Mouse (Mus musculus): ENCODE data around the gene Nbas. TPM values are rescaled to one million over a fixed set of nuclear protein-coding genes. Genes with fewer than 3 reads are reported as not detected.

The Nbas gene
- total RNA-seq, 2 experiments from 2014 or later = 15.8 to 17.2 TPM

DNA sequence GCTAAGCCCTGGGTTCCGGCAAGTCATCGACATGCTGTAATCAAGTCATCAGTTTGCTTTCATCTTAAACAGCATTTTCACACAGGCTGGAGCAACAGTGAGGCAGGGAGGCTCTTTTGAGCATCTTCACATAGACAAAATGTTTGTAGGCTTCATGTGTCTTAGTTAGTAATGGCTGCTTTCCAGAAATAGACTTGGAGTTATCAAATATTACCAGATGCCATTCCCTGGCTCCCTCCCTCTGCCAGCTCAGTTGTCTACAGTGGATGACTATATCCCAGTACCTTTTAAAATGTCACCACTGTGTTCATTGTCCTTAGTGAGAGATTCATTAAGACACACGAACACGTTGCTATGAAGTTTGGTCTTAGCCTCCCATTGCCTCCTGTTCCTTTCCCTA lies 270.2 kb downstream of the Nbas start:
- no peak for DNase-seq

DNA sequence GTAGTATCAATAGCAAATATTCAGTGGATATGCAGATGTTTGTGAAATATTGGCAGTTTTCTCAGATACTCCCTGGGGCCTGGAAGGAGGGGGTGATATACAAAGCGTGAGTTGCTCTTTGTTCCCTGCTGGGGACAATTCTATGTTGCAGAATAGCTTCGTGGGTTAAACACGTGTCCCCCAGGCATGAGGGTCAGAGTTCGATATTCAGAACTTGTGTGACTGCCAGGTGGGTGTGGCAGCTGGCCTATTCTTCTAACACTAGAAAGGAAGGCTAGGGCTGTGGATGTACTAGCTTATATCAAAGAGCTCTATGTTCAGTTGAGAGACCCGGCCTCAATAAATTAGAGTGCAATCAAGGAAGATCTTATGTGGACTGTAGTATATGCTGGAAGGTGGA lies 274.9 kb downstream of the Nbas start:
- DNase-seq = no peak

DNA sequence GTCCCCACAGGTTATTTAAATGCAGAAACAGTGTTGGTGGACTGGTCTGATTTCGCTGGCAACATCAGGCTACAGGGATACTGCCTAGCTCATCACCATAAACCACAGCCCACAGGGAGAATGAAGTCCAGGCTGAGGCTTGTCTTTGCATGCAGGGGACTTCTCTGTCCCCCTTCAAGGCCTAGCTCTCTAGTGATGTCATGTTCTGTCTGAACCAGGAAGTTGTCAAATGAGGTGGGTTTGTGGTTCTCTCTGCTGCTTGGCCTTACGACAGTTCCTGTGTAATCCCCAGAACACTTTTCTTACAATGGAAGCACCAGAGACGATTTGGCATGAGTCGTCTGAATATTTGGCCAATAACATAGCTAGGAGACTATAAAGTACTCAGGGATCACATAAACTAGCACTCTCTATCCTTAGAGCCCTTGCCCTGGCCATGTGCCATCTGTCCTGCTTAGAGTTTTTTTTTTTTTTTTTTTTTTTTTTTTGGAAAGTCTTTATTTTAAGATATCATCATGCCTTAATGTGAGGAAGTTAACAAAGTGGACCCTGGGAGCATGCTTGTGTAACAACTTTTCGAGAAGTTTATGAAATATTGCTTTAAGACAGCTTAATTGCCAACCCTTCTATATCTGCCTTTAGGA lies 294.8 kb downstream of the Nbas start:
- no peak for DNase-seq

GRCm38 (mm10) chr12:13564330-13564729 lies 295.4 kb downstream of the Nbas start:
- no peak for DNase-seq

GRCm38 (mm10) chr12:13566421-13566820 lies 297.5 kb downstream of the Nbas start:
- no peak for DNase-seq

- no peak for DNase-seq
These were observed 306.2 kb downstream of the Nbas start for GRCm38 (mm10) chr12:13575158-13575557.

GRCm38 (mm10) chr12:13575605-13576600 lies 307.0 kb downstream of the Nbas start:
- DNase-seq = no peak

- no peak for DNase-seq
These were observed 307.8 kb downstream of the Nbas start for GRCm38 (mm10) chr12:13576761-13577160.

GRCm38 (mm10) chr12:13580796-13581195 lies 311.9 kb downstream of the Nbas start:
- DNase-seq = no peak

DNA sequence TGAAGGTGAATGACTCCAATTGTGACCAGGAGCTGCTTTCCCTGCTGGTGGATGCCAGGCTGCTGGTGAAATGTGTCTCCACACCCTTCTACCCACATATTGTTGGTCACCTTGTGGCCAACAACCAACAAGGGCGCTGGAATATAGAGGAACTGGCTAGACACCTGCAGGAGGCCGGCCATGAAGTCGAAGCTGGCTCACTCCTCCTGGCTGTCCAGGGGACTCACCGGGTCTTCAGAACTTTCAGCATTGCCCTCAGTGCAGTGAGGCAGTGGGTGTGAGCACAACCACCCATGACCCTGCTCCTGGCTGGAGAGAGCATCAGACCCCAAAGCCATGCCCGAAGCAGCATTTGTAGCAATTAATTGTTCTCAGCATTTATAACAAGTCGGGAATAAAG lies 314.5 kb downstream of the Nbas start:
- DNase-seq = no peak

DNA sequence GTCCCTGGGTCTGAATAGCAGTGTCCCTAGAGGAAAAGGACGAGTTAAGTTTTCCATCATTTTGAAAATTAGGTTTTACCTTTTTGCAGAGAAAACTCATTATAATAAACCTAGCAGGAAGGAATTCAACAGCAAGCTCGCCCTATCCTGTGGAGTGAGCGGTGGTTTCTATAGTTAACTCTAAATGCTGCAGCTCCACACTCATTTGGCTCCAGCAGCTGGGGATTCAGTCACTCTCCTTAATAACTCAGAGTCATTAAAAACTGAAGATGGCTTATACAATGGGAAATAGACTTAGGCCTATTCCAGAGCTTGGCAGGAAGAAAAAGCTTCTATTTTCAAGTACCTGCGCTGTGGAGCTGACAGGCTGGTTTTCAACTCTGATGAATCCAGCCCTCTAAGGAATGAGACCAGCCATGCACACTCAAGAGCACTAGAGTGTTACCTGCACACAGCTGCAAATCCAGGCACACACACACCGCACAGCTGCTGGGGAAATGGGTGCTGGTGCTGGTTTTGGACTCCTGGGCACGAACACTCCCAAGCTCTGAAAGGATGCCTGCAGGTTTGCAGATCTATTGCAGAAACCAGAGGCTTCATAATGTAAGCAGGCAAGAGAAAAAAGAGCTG lies 316.7 kb downstream of the Nbas start:
- DNase-seq = no peak

- DNase-seq = no peak
These were observed 318.7 kb downstream of the Nbas start for GRCm38 (mm10) chr12:13587675-13588074.

DNA sequence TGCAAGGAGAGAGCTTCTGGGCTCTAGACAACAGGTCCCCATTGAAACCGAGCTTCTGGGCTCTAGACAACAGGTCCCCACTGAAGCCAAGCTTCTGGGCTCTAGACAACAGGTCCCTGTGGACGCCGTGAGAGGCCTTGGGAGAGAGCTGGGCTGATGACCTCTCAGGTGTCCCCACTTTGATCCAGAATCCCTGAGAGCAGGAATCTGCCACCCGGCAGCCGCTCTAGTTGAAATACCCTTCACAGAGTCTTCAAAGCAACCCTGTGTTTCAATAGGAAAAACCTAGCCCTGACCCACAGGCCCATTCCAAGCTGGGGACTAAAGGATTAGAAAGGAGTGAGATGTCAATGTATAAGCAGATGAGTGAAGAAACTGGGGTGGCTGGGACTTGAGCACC lies 320.1 kb downstream of the Nbas start:
- no peak for DNase-seq

GRCm38 (mm10) chr12:13594746-13595469 lies 326.0 kb downstream of the Nbas start:
- DNase-seq = no peak

- DNase-seq = no peak
These were observed 328.1 kb downstream of the Nbas start for GRCm38 (mm10) chr12:13597026-13597425.

- DNase-seq = no peak
These were observed 329.6 kb downstream of the Nbas start for GRCm38 (mm10) chr12:13598545-13598944.

DNA sequence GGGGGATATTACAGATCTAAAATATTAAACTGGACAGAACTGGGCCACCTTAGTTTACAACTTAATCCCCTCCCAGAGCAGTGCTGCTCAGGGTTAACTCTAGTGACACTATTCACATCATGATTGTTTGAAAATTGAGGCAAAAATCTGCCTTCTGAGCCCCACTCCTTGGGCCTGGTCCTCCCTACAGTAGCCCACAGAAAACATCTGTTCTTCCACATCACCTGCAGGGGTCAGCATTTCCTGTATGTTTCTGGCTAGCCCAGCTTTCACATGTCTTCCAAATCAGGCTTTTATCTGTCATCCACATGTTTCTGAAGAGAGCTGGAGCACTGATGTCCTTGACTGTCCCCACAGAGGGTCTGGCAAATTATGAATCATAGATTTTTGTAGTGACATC lies 333.5 kb downstream of the Nbas start:
- DNase-seq = no peak

GRCm38 (mm10) chr12:13607021-13607420 lies 338.1 kb downstream of the Nbas start:
- DNase-seq = no peak

GRCm38 (mm10) chr12:13609027-13609426 lies 340.1 kb downstream of the Nbas start:
- DNase-seq = no peak

GRCm38 (mm10) chr12:13613041-13613440 lies 344.1 kb downstream of the Nbas start:
- no peak for DNase-seq

DNA sequence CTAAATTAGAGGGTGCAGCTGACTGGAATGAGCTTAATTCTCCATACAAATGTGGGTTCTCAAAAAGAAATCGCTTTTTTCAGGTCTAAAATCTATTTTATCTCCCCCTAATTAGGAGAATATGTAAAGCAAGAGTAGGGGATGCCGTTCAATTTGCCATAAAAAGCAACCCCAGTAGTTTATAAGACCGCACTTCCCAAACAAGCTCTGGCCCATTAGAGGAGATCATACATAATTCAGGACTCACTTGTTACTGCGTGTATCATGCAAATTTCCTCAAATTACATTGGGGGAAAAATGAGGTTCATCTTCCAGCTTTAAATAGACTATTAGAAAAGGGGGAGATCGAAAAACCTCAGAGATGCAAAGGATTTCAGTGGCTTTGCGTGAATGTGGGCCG lies 346.7 kb downstream of the Nbas start:
- no peak for DNase-seq

GRCm38 (mm10) chr12:13622150-13622822 lies 353.4 kb downstream of the Nbas start:
- DNase-seq = no peak
